Mouse (Mus musculus) embryonic fibroblast, embryonic 13.5 days (primary cell): ENCODE data around the gene Arf3.

Experiments used
- CTCF ChIP-seq: IDR thresholded peaks from 2 replicates; pipeline ENCODE4 v1.5.1; 2011; ENCODE audit warnings: mild to moderate bottlenecking, control low read depth, low read length, moderate library complexity, borderline replicate concordance; ENCODE audit not compliant: insufficient read depth
- POLR2A ChIP-seq: IDR thresholded peaks from 2 replicates; pipeline ENCODE4 v1.6.1; 2011; ENCODE audit warnings: low read depth, mild to moderate bottlenecking, control low read depth, low read length, moderate library complexity

DNA sequence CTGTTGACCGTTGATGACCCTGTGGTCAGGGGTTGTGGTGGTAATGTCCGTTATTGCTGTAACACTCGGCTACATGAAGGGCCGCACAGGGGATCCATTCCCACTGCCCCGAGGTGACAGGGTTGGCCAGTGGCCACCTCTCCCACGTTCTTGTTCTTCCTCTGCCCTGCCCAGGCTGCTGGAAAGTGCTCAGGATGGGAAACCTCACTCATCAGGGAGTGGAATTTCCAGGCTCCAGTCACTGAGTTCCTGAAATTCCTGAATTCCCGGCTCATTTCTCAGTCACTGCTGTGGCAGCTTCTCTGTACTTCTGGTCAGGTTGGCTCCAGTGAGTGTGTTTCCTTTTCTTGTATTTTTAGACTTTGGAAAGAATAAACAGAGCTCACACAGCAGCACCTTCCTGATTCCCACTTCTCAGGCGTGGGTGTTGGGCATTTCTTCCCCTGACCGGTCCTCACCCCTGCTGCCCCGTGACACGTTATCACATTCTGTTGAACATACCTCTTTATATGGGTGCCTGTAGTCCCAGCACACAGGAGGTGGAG is 70.8 kb downstream of the Arf3 start:
- TF ChIP-seq CTCF (no peak), POLR2A (no peak)
